Mouse (Mus musculus): ENCODE measurements at regions not wholly inside any gene's neighbourhood (a gene's known extent, or its start where the extent isn't known, plus 50 kb on each side); places are given as distances from the start of the nearest gene placed in this dataset.
A peak's percentile ranks its signal among the peaks of the same experiment; 100 is the strongest.

GRCm38 (mm10) chr4:106202554-106202953 is 113.5 kb upstream of the Usp24 start:
- no peak overlapping the region for H3K4me3 ChIP-seq (replicated peaks)
- no peak for ATAC-seq (ENCODE audit: insufficient number of reproducible peaks, insufficient read depth, low FRiP score, low TSS enrichment, low read depth)
- no peaks in the 10 kb centered on the region for H3K27me3 ChIP-seq
- H3K9ac ChIP-seq (replicated peaks), result no peak overlapping the region
- peaks cover 40% of the 10 kb centered on the region for H3K4me1 ChIP-seq (replicated peaks)
- no peaks in the 10 kb centered on the region for H3K36me3 ChIP-seq
- no peak overlapping the region for H3K27ac ChIP-seq
- 45% methylated on average over 3 of the region's 3 CpGs for WGBS
- H3K4me2 ChIP-seq, result no peak overlapping the region
- no peaks in the 10 kb centered on the region for H3K9me3 ChIP-seq

- WGBS, result 91% methylated on average over 2 of the region's 2 CpGs
- no peak overlapping the region for H3K9ac ChIP-seq (replicated peaks)
- H3K4me1 ChIP-seq (replicated peaks), result peaks cover 13% of the 10 kb centered on the region
- H3K36me3 ChIP-seq, result no peaks in the 10 kb centered on the region
- H3K4me3 ChIP-seq (replicated peaks), result no peak overlapping the region
- H3K27me3 ChIP-seq, result no peaks in the 10 kb centered on the region
- no peak overlapping the region for H3K27ac ChIP-seq
- no peak for ATAC-seq (ENCODE audit: insufficient number of reproducible peaks, insufficient read depth, low FRiP score, low TSS enrichment, low read depth)
- H3K4me2 ChIP-seq, result no peak overlapping the region
- H3K9me3 ChIP-seq, result no peaks in the 10 kb centered on the region
Measured at GRCm38 (mm10) chr4:106205200-106205599, 110.8 kb upstream of the Usp24 start.

GRCm38 (mm10) chr4:106206023-106206422 is 110.0 kb upstream of the Usp24 start:
- no peak for ATAC-seq (ENCODE audit: insufficient number of reproducible peaks, insufficient read depth, low FRiP score, low TSS enrichment, low read depth)

GRCm38 (mm10) chr4:106209465-106209864 is 106.5 kb upstream of the Usp24 start:
- no peak overlapping the region for H3K4me3 ChIP-seq (replicated peaks)
- H3K4me2 ChIP-seq, result no peak overlapping the region
- WGBS, result 82% methylated on average over 11 of the region's 11 CpGs
- no peak overlapping the region for H3K27ac ChIP-seq
- no peak for ATAC-seq (ENCODE audit: insufficient number of reproducible peaks, insufficient read depth, low FRiP score, low TSS enrichment, low read depth)
- peaks cover 14% of the 10 kb centered on the region for H3K4me1 ChIP-seq (replicated peaks)
- H3K27me3 ChIP-seq, result no peaks in the 10 kb centered on the region
- no peak overlapping the region for H3K9ac ChIP-seq (replicated peaks)
- no peaks in the 10 kb centered on the region for H3K36me3 ChIP-seq
- no peaks in the 10 kb centered on the region for H3K9me3 ChIP-seq

More at GRCm38 (mm10) chr4:106206023-106206422, 110.0 kb upstream of the Usp24 start:
- no peak overlapping the region for H3K4me3 ChIP-seq (replicated peaks)
- no peak overlapping the region for H3K9ac ChIP-seq (replicated peaks)
- H3K4me2 ChIP-seq, result no peak overlapping the region
- no peaks in the 10 kb centered on the region for H3K9me3 ChIP-seq
- 42% methylated on average over 2 of the region's 2 CpGs for WGBS
- H3K27me3 ChIP-seq, result no peaks in the 10 kb centered on the region
- H3K4me1 ChIP-seq (replicated peaks), result peaks cover 10% of the 10 kb centered on the region
- H3K36me3 ChIP-seq, result no peaks in the 10 kb centered on the region
- H3K27ac ChIP-seq, result no peak overlapping the region

- H3K4me2 ChIP-seq, result no peak overlapping the region
- no peak overlapping the region for H3K4me3 ChIP-seq (replicated peaks)
- no peaks in the 10 kb centered on the region for H3K9me3 ChIP-seq
- no peaks in the 10 kb centered on the region for H3K36me3 ChIP-seq
- no peak for ATAC-seq (ENCODE audit: insufficient number of reproducible peaks, insufficient read depth, low FRiP score, low TSS enrichment, low read depth)
- H3K4me1 ChIP-seq (replicated peaks), result peaks cover 14% of the 10 kb centered on the region
- H3K27me3 ChIP-seq, result no peaks in the 10 kb centered on the region
- 84% methylated on average over 1 of the region's 1 CpGs for WGBS
- H3K27ac ChIP-seq, result no peak overlapping the region
- no peak overlapping the region for H3K9ac ChIP-seq (replicated peaks)
Measured at GRCm38 (mm10) chr4:106209975-106210374, 106.0 kb upstream of the Usp24 start.

- H3K4me3 ChIP-seq (replicated peaks), result no peak overlapping the region
- WGBS, result 82% methylated on average over 5 of the region's 5 CpGs
- no peaks in the 10 kb centered on the region for H3K27me3 ChIP-seq
- H3K4me1 ChIP-seq (replicated peaks), result peaks cover 7% of the 10 kb centered on the region; the same call in 1 of the 2 replicates
- H3K4me2 ChIP-seq, result no peak overlapping the region
- H3K9me3 ChIP-seq, result no peaks in the 10 kb centered on the region
- H3K9ac ChIP-seq (replicated peaks), result no peak overlapping the region
- ATAC-seq (ENCODE audit: insufficient number of reproducible peaks, insufficient read depth, low FRiP score, low TSS enrichment, low read depth), result no peak
- no peaks in the 10 kb centered on the region for H3K36me3 ChIP-seq
- no peak overlapping the region for H3K27ac ChIP-seq
Measured at GRCm38 (mm10) chr4:106214170-106214569, 101.8 kb upstream of the Usp24 start.

- 72% methylated on average over 9 of the region's 9 CpGs for WGBS
Measured at GRCm38 (mm10) chr4:106220621-106221020, 95.4 kb upstream of the Usp24 start.

GRCm38 (mm10) chr4:106225184-106225862 is 90.7 kb upstream of the Usp24 start:
- no peak for ATAC-seq (ENCODE audit: insufficient number of reproducible peaks, insufficient read depth, low FRiP score, low TSS enrichment, low read depth)
- Histone ChIP-seq H3K4me3 (replicated peaks) (no peak overlapping the region), H3K9me3 (no peaks in the 10 kb centered on the region), H3K4me1 (replicated peaks) (peaks cover 11% of the 10 kb centered on the region), H3K36me3 (no peaks in the 10 kb centered on the region), H3K27ac (no peak overlapping the region), H3K4me2 (no peak overlapping the region), H3K9ac (replicated peaks) (no peak overlapping the region), H3K27me3 (0 out of 2 replicates have a peak, but pooled peaks cover 4% of the 10 kb centered on the region)
- 54% methylated on average over 12 of the region's 12 CpGs for WGBS

More at GRCm38 (mm10) chr4:106220621-106221020, 95.4 kb upstream of the Usp24 start:
- Histone ChIP-seq H3K4me3 (replicated peaks) (no peak overlapping the region), H3K9me3 (no peaks in the 10 kb centered on the region), H3K4me2 (no peak overlapping the region), H3K9ac (replicated peaks) (no peak overlapping the region), H3K27ac (no peak overlapping the region), H3K27me3 (no peaks in the 10 kb centered on the region), H3K4me1 (replicated peaks) (peaks cover 8% of the 10 kb centered on the region), H3K36me3 (no peaks in the 10 kb centered on the region)
- ATAC-seq (ENCODE audit: insufficient number of reproducible peaks, insufficient read depth, low FRiP score, low TSS enrichment, low read depth), result no peak

- no peak overlapping the region for H3K4me3 ChIP-seq (replicated peaks)
- H3K27ac ChIP-seq, result no peak overlapping the region
- H3K4me1 ChIP-seq (replicated peaks), result 0 out of 2 replicates have a peak, but pooled peaks cover 9% of the 10 kb centered on the region
- no peak overlapping the region for H3K9ac ChIP-seq (replicated peaks)
- no peaks in the 10 kb centered on the region for H3K36me3 ChIP-seq
- no peaks in the 10 kb centered on the region for H3K9me3 ChIP-seq
- no peak for ATAC-seq (ENCODE audit: insufficient number of reproducible peaks, insufficient read depth, low FRiP score, low TSS enrichment, low read depth)
- H3K27me3 ChIP-seq, result 0 out of 2 replicates have a peak, but pooled peaks cover 4% of the 10 kb centered on the region
- WGBS, result 42% methylated on average over 8 of the region's 8 CpGs
- no peak overlapping the region for H3K4me2 ChIP-seq
Measured at GRCm38 (mm10) chr4:106227428-106227827, 88.6 kb upstream of the Usp24 start.

- 0 out of 2 replicates have a peak, but pooled peaks cover 4% of the 10 kb centered on the region for H3K27me3 ChIP-seq
- H3K9ac ChIP-seq (replicated peaks), result no peak overlapping the region
- WGBS, result 43% methylated on average over 9 of the region's 9 CpGs
- 0 out of 2 replicates have a peak, but pooled peaks cover 12% of the 10 kb centered on the region for H3K4me1 ChIP-seq (replicated peaks)
- no peaks in the 10 kb centered on the region for H3K9me3 ChIP-seq
- H3K36me3 ChIP-seq, result no peaks in the 10 kb centered on the region
- no peak overlapping the region for H3K27ac ChIP-seq
- ATAC-seq (ENCODE audit: insufficient number of reproducible peaks, insufficient read depth, low FRiP score, low TSS enrichment, low read depth), result peak; percentile 54; the same call in 1 of the 2 replicates
- H3K4me2 ChIP-seq, result no peak overlapping the region
- no peak overlapping the region for H3K4me3 ChIP-seq (replicated peaks)
Measured at GRCm38 (mm10) chr4:106228534-106228933, 87.5 kb upstream of the Usp24 start.

- no peak overlapping the region for H3K27ac ChIP-seq
- no peak overlapping the region for H3K9ac ChIP-seq (replicated peaks)
- 0 out of 2 replicates have a peak, but pooled peaks cover 12% of the 10 kb centered on the region for H3K4me1 ChIP-seq (replicated peaks)
- no peaks in the 10 kb centered on the region for H3K9me3 ChIP-seq
- no peak for ATAC-seq (ENCODE audit: insufficient number of reproducible peaks, insufficient read depth, low FRiP score, low TSS enrichment, low read depth)
- WGBS, result 73% methylated on average over 3 of the region's 3 CpGs
- H3K4me3 ChIP-seq (replicated peaks), result no peak overlapping the region
- no peak overlapping the region for H3K4me2 ChIP-seq
- no peaks in the 10 kb centered on the region for H3K36me3 ChIP-seq
- H3K27me3 ChIP-seq, result 0 out of 2 replicates have a peak, but pooled peaks cover 4% of the 10 kb centered on the region
Measured at GRCm38 (mm10) chr4:106229526-106229925, 86.5 kb upstream of the Usp24 start.

All from limb, embryonic 12.5 days (tissue).